Mouse (Mus musculus) midbrain, embryonic 12.5 days (tissue): ENCODE results near the gene Fam111a. TPM values are rescaled to one million over a fixed set of nuclear protein-coding genes. Genes with fewer than 3 reads are reported as not detected.

Source experiments
- ATAC-seq: fragments of 200-750 bp; cut with Nextera tagmentation; 2 replicates; pipeline ENCODE4 v1.8.0; 2017; ENCODE audit warnings: low read depth, moderate TSS enrichment, moderate library complexity; ENCODE audit not compliant: low FRiP score
- H3K27ac ChIP-seq: fragments of 300-500 bp; sonication (generic); replicated peaks from 2 replicates; pipeline ENCODE4 v1.5.1; 2016; ENCODE audit warnings: mild to moderate bottlenecking
- H3K27me3 ChIP-seq: fragments of 300-500 bp; sonication (generic); 2 replicates; pipeline ENCODE4 v1.6.1; 2016; ENCODE audit warnings: mild to moderate bottlenecking
- H3K36me3 ChIP-seq: fragments of 300-500 bp; sonication (generic); 2 replicates; pipeline ENCODE4 v1.6.1; 2016
- H3K4me1 ChIP-seq: fragments of 300-500 bp; sonication (generic); 2 replicates; pipeline ENCODE4 v1.6.1; 2016
- H3K4me2 ChIP-seq: fragments of 300-500 bp; sonication (generic); replicated peaks from 2 replicates; pipeline ENCODE4 v1.6.1; 2016; ENCODE audit warnings: mild to moderate bottlenecking, moderate library complexity
- H3K4me3 ChIP-seq: fragments of 300-500 bp; sonication (generic); 2 replicates; pipeline ENCODE4 v1.5.1; 2016; ENCODE audit warnings: mild to moderate bottlenecking
- H3K9ac ChIP-seq: fragments of 300-500 bp; sonication (generic); replicated peaks from 2 replicates; pipeline ENCODE4 v1.6.1; 2016; ENCODE audit warnings: mild to moderate bottlenecking, moderate library complexity
- H3K9me3 ChIP-seq: fragments of 300-500 bp; sonication (generic); 2 replicates; pipeline ENCODE4 v1.6.1; 2016; ENCODE audit warnings: mild to moderate bottlenecking
- WGBS: fragments of 180-500 bp; shearing (Covaris S2); methylation state at CpG from one replicate; pipeline ENCODE4 v1.1.7; 2016; 5-methylcytosine and 5-hydroxymethylcytosine counted together
- polyA plus RNA-seq: library from polyadenylated mRNA; unstranded; fragments of >200 nt; fragmentation: Nextera tagmentation; extraction: Ambion mirVana; gene quantifications from 2 replicates; pipeline ENCODE4 v1.2.1, GENCODE M21; 2016

Gene Fam111a
- polyA plus RNA-seq, 1 experiment from 2014 or later: 16.7 TPM

DNA sequence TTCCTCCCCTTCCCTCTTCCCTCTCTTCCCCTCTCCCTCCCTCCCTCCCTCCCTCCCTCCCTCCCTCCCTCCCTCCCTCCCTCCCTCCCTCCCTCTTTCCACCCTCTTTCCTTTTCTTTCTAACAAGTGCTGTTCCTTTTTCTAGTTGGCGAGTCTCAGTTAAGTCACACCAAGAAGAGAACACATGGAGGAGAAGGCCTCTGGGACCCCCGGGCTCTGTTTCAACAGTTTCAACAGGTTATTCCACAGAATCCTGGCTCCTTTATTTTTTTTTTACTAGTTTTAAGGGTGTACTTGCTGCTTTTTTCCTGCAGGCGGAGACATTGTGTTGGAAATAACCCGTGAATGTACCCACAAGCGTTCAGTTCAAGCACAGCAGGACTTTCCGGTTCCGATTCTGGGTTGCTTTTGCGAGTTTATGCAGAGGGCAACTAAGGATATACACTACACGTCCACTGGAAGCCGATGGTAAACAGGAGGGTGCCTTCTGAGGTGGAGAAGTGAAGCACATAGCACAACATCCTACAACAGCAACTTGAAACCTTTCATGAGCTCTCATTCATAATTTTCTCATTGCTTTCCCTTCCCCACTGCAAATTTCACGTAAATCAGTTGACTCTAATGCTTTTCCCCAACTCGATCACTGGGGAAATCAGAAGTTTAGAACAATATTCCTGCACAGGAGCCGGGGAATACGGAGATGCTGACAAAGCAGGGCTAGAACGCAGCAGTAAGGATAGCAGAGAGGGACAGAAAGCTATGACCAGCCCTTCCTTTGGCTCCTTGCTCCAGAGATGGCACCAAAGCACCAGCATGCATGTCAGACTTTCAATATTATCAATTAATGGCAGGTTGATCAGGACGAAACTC is 27.6 kb upstream of the Fam111a start:
- Histone ChIP-seq H3K36me3 (no peaks in the 10 kb centered on the region), H3K9ac (peak overlapping the region; percentile 68), H3K27me3 (no peaks in the 10 kb centered on the region), H3K27ac (no peak overlapping the region; the same call in 1 of the 2 replicates), H3K4me2 (peak overlapping the region; percentile 56), H3K4me1 (no peaks in the 10 kb centered on the region), H3K4me3 (peak overlapping the region; percentile 54), H3K9me3 (no peaks in the 10 kb centered on the region)
- peak; percentile 88 for ATAC-seq
- 2% methylated on average over 15 of the region's 16 CpGs for WGBS

DNA sequence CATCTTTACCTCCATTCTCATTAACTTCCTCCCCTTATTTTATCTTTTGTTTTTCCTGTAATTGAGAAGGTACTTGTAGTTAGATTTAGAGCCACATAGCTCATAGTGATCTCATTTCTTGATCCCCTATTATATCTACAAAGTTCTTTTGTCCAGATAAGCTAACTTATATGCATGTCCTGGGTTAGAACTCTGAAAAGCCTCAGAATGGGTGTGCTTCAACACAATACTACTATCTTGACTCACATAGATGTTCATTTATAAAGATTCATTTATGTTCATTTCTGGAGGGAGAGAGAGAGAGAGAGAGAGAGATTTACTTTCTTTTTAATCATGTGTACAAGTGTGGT is 27.0 kb upstream of the Fam111a start:
- H3K4me1 ChIP-seq: no peaks in the 10 kb centered on the region
- no peak overlapping the region for H3K9ac ChIP-seq
- H3K9me3 ChIP-seq: no peaks in the 10 kb centered on the region
- peak overlapping the region; percentile 56 for H3K4me2 ChIP-seq
- H3K27me3 ChIP-seq: no peaks in the 10 kb centered on the region
- H3K4me3 ChIP-seq: peak overlapping the region; percentile 54; the same call in 1 of the 2 replicates
- H3K27ac ChIP-seq: no peak overlapping the region
- no peak for ATAC-seq
- H3K36me3 ChIP-seq: no peaks in the 10 kb centered on the region

DNA sequence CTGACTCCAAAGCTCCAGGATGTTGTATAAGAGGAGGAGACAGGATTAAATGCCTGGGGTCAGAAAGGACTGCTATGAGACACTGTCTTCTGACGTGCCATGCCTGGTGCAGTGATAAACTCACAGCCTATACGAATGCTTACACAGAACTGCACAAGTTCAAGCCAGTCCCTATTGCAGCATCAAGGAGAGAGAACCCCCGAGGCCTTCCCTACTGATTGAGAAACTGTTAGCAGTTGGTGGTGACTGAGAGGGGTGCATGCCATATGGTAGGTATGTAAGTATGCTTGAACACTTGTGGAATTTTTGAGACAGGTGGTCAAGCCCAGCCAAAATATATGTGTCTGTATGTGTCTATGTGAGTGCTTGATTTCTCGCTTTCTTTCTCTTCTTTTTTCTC is 22.2 kb upstream of the Fam111a start:
- H3K9me3 ChIP-seq: no peaks in the 10 kb centered on the region
- H3K36me3 ChIP-seq: no peaks in the 10 kb centered on the region
- no peaks in the 10 kb centered on the region for H3K27me3 ChIP-seq
- no peak overlapping the region for H3K4me3 ChIP-seq
- no peaks in the 10 kb centered on the region for H3K4me1 ChIP-seq
- no peak overlapping the region for H3K27ac ChIP-seq
- H3K9ac ChIP-seq: no peak overlapping the region
- ATAC-seq: no peak
- H3K4me2 ChIP-seq: no peak overlapping the region
- 53% methylated on average over 4 of the region's 4 CpGs for WGBS

DNA sequence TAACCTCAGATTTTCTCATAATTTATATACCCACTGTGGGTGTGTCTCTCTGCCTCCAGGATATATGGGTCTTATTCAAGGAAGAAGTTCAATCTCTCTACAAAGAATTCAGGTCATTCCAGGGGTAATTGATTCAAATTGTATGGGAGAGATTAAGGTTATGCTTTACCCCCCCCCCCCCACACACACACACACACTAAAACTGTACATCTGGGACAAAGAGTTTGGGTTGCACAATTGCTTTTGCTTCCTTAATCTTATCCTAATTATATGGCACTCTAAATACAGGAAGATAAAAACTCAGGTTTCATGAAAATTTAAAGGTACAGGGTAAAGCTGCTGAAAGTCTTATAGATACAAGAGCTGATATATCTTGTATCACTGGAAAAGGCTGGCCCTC is 8.4 kb upstream of the Fam111a start:
- H3K4me1 ChIP-seq: no peaks in the 10 kb centered on the region
- no peaks in the 10 kb centered on the region for H3K27me3 ChIP-seq
- no peak overlapping the region for H3K4me3 ChIP-seq
- H3K4me2 ChIP-seq: no peak overlapping the region
- H3K9me3 ChIP-seq: no peaks in the 10 kb centered on the region
- H3K36me3 ChIP-seq: no peaks in the 10 kb centered on the region
- no peak for ATAC-seq
- no peak overlapping the region for H3K27ac ChIP-seq
- H3K9ac ChIP-seq: no peak overlapping the region

DNA sequence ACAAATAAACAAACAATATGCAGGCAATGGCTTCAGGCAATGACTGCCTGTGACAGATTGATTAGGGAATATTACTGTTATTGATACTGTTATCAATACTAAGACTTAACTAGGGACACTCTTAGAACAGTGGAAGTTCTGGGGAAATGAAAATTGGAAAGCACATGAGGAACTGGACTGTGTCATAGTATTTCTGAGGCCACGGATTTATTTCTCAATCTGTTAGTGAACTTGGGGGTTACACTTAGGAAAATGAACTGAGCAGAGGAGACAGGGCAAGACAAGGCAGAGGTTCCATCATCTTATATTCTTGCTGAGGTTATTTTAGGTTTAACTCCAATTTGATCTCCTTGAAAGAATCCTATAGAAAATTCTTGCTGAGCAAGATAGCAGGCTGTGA is 5.6 kb upstream of the Fam111a start:
- no peaks in the 10 kb centered on the region for H3K9me3 ChIP-seq
- 82% methylated on average over 1 of the region's 1 CpGs for WGBS
- no peak overlapping the region for H3K9ac ChIP-seq
- no peaks in the 10 kb centered on the region for H3K36me3 ChIP-seq
- ATAC-seq: no peak
- no peaks in the 10 kb centered on the region for H3K27me3 ChIP-seq
- H3K4me2 ChIP-seq: no peak overlapping the region
- H3K4me3 ChIP-seq: no peak overlapping the region
- no peak overlapping the region for H3K27ac ChIP-seq
- no peaks in the 10 kb centered on the region for H3K4me1 ChIP-seq

DNA sequence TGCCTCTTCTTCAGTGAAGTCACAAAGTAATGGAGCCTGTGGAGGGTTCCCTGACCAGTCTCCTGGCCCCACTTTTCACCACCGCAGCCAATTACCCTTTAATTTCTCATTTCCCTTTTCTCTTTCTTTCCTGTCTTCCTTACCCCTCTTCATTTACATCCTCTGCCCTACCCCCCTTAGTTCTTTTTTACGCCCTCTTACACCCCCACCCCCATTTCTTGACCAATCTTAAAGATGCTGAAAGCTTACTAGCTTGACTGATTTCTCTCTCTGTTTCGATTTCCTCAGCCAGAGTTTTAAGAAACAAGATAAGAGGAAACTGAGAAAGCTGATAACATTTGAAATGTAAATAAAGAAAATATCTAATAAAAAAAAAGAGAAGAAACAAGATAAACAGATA is 4.8 kb upstream of the Fam111a start:
- no peaks in the 10 kb centered on the region for H3K4me1 ChIP-seq
- H3K9ac ChIP-seq: no peak overlapping the region
- no peak overlapping the region for H3K4me3 ChIP-seq
- H3K36me3 ChIP-seq: no peaks in the 10 kb centered on the region
- H3K27me3 ChIP-seq: no peaks in the 10 kb centered on the region
- no peaks in the 10 kb centered on the region for H3K9me3 ChIP-seq
- no peak overlapping the region for H3K27ac ChIP-seq
- 73% methylated on average over 3 of the region's 3 CpGs for WGBS
- ATAC-seq: no peak
- no peak overlapping the region for H3K4me2 ChIP-seq

DNA sequence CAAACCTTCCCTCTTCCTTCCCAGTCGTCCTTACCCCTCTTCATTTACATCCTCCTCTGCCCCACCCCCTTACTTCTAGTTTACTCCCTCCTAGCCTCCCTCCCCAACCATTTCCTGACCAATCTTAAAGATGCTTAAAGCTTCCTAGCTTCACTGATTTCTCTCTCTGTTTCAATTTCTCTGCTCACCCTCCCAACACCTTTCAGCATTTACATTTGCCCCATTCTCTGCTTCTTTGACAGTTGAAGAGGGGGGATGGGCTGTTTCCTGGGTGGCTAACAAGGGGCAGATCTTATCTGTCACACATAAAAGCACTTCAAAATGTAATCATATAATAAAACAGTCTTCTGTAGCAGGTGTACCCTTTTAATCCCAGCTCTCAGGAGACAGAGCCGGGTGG is 3.9 kb upstream of the Fam111a start:
- Histone ChIP-seq H3K4me3 (no peak overlapping the region), H3K9me3 (no peaks in the 10 kb centered on the region), H3K36me3 (no peaks in the 10 kb centered on the region), H3K27me3 (no peaks in the 10 kb centered on the region), H3K4me2 (no peak overlapping the region), H3K9ac (no peak overlapping the region), H3K27ac (no peak overlapping the region), H3K4me1 (no peaks in the 10 kb centered on the region)
- WGBS: 38% methylated on average over 2 of the region's 2 CpGs
- ATAC-seq: no peak

DNA sequence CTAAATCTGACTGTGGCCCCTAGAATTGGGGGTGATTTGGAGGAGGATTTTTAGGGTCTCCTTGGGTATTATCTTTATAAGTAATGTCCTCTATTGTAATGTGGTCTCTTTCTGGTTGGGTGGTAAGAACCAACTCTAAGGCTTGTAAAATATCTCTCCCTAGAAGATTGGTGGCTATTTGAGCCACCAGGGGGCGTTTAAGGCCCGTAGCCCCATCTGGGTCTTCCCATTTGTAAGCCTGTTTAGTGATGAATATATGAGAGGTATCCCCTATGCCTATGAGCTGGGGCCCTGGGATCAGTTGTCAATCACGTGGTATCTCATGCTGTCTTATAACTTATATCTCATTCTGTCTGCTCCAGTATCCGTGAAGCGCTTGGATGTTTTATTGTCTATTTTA is 3.6 kb downstream of the Fam111a start:
- no peak overlapping the region for H3K4me3 ChIP-seq
- no peaks in the 10 kb centered on the region for H3K36me3 ChIP-seq
- no peak overlapping the region for H3K27ac ChIP-seq
- H3K9ac ChIP-seq: no peak overlapping the region
- H3K9me3 ChIP-seq: no peaks in the 10 kb centered on the region
- H3K27me3 ChIP-seq: no peaks in the 10 kb centered on the region
- WGBS: 81% methylated on average over 5 of the region's 5 CpGs
- H3K4me2 ChIP-seq: no peak overlapping the region
- no peak for ATAC-seq
- H3K4me1 ChIP-seq: no peaks in the 10 kb centered on the region

DNA sequence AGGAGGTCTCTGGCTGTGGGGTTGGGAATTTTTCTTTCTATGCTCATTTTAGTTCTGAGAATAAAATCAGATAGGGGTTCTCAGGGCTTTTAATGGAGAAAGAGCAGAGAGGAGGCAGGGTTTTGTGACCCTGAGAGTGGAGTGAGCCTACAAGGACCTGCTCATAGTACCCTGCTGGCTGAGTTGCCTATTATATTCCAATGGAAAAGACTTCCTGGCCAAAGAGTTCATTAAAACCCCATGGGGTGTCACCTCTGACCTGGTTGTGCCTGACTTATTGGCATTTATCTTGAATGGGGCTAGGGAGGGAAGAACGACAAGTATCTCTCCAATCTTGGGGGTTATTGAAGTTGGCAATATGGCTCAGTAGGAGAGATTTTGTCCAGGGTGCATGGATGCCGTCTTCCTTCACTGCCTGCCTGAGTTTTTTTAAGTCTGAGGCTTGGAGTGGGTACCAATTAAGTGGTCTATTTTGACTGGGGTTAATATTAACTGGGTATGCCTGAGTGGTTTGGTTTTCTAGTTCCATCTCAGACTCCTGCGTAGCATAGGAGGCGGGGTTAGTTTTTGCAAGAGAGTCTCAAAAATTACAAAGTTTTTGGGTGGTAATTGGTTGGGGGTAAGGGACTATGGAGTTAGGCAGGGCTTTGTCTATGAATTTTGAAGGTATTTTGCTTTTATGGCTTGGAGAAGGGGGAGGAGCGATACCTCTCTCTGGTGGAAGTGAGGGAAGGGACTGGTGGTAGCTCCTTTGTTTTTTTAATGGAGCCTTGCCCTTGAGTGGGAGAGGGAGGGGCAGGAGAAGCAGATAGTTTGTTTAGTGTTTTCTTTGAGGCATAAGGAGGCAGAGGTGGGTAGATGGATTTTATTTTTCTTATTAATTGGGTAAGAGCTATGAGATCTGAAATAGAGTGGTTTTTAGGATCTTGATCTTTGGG is 4.7 kb downstream of the Fam111a start:
- Histone ChIP-seq H3K4me3 (no peak overlapping the region), H3K27me3 (no peaks in the 10 kb centered on the region), H3K4me1 (no peaks in the 10 kb centered on the region), H3K9ac (no peak overlapping the region), H3K36me3 (no peaks in the 10 kb centered on the region), H3K27ac (no peak overlapping the region), H3K4me2 (no peak overlapping the region), H3K9me3 (no peaks in the 10 kb centered on the region)
- 78% methylated on average over 5 of the region's 5 CpGs for WGBS
- ATAC-seq: no peak

DNA sequence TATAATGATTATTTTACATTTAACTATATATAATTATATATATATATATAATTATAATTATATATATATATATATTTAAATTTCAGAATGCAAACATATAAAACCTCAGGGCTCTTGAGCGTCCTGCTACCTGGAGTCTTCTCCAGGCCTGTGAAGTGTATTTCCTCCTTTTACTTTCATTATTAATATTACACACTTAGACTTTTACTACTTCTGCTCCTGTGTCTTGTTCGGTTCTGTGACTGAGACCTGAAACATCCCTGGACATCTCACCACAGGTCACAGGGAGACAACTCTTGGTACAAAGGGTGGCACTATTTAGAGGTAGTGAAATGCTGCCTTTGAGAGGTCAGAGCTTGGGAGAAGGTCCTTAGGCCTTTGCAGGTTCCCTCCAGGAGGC is 10.8 kb downstream of the Fam111a start:
- H3K4me2 ChIP-seq: no peak overlapping the region
- ATAC-seq: no peak

DNA sequence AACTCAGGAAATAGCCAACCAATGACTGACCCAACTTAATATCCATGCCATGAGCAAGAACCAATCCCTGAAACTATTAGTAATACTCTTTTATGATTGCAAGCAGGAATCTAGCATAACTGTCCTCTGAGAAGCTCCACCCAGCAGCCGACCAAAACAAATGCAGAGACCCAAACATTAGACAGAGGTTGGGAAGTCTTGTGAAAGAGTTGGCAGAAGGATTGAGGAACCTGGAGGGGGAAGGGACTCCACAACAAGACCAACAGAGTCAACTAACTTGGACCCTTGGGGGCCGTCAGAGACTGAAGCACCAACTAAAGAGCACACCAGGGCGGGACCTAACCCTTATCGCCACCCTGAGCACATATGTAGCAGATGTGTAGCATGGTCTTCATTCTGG is 12.7 kb downstream of the Fam111a start:
- Histone ChIP-seq H3K4me1 (no peaks in the 10 kb centered on the region), H3K9me3 (no peaks in the 10 kb centered on the region), H3K9ac (no peak overlapping the region), H3K27ac (no peak overlapping the region), H3K36me3 (no peaks in the 10 kb centered on the region), H3K4me2 (no peak overlapping the region), H3K4me3 (no peak overlapping the region), H3K27me3 (no peaks in the 10 kb centered on the region)
- ATAC-seq: no peak
- 91% methylated on average over 4 of the region's 4 CpGs for WGBS

More for the DNA sequence above, 10.8 kb downstream of the Fam111a start:
- Histone ChIP-seq H3K27ac (no peak overlapping the region), H3K9me3 (no peaks in the 10 kb centered on the region), H3K27me3 (no peaks in the 10 kb centered on the region), H3K4me1 (no peaks in the 10 kb centered on the region), H3K9ac (no peak overlapping the region), H3K36me3 (no peaks in the 10 kb centered on the region), H3K4me3 (no peak overlapping the region)
- WGBS: 83% methylated on average over 2 of the region's 2 CpGs

DNA sequence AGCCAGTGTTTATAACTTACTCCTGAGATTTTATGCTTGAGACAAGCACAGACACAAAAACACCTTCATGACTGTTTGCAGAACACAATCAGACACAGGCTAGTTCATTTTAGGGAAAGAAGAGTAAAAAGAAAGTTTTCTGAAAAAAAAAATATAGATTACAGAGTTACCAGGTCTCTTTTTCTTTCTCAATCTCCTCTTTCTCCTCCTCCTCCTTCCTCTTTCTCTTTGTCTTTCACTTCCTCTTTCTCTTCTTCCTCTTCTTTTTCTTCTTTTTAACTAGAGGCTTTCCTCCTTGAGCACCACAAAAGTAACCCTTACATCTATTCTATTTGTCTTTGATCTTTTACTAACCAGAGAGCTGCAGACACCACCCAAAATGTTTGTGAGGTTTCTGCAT is 18.7 kb downstream of the Fam111a start:
- Histone ChIP-seq H3K27ac (no peak overlapping the region), H3K4me1 (no peaks in the 10 kb centered on the region), H3K9ac (no peak overlapping the region), H3K36me3 (no peaks in the 10 kb centered on the region), H3K9me3 (no peaks in the 10 kb centered on the region), H3K27me3 (no peaks in the 10 kb centered on the region), H3K4me2 (no peak overlapping the region), H3K4me3 (no peak overlapping the region)
- no peak for ATAC-seq
